Mouse (Mus musculus) monocyte, adult 5-6 weeks (primary cell): ENCODE measurements around the gene Tspyl1. TPM values are rescaled to one million over a fixed set of nuclear protein-coding genes. Genes with fewer than 3 reads are reported as not detected.

Experiments
- ATAC-seq: fragments of 153-309, 156-312 bp; replicated peaks from 2 replicates; pipeline ENCODE4 v1.8.0; 2017; ENCODE audit warnings: mild to moderate bottlenecking; ENCODE audit not compliant: low TSS enrichment, insufficient number of reproducible peaks, severe bottlenecking, poor library complexity, low FRiP score
- total RNA-seq: library from RNA; stranded (forward); fragments of 200-1000, 200-491, 200-594 nt; gene quantifications from 3 replicates; pipeline ENCODE4 v1.2.3, GENCODE M21; 2017

Gene Tspyl1
- total RNA-seq, 1 experiment from 2014 or later, result 91.2 TPM

DNA sequence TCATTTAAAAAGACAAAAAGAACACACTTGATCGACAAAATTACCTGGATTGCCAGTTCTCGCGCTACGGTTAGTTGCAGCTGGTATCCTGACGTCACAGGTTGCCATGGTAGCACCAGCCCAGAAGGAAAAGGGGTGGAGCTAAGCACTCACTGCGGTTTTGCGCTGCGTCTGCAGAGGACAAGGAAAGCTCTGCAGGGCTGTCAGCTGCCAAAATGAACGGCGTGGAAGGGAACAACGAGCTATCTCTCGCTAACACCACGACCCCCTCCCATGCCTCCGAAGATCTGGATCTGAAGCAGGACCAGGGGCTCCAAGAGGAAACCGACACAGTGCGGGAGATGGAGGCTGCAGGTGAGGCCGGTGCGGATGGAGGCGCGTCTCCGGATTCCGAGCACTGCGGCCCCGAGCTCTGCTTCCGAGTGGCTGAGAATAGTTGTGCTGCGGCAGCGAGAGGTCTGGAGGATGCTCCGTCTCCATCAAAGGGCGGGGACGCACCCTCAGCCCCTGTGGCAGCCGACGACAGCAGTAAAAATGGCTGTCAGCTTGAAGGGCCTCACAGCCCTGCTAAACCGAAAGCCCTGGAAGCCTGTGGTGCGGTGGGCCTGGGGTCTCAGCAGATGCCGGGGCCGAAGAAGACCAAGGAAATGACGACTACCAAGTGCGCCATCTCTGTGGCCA is 15.4 kb downstream of the Tspyl1 start, which contains the start of gene Tspyl4:
Gene Tspyl4 (plus strand): TSS at position 144 of the 681 bp plus-strand sequence.
- ATAC-seq, result peak; percentile 98

DNA sequence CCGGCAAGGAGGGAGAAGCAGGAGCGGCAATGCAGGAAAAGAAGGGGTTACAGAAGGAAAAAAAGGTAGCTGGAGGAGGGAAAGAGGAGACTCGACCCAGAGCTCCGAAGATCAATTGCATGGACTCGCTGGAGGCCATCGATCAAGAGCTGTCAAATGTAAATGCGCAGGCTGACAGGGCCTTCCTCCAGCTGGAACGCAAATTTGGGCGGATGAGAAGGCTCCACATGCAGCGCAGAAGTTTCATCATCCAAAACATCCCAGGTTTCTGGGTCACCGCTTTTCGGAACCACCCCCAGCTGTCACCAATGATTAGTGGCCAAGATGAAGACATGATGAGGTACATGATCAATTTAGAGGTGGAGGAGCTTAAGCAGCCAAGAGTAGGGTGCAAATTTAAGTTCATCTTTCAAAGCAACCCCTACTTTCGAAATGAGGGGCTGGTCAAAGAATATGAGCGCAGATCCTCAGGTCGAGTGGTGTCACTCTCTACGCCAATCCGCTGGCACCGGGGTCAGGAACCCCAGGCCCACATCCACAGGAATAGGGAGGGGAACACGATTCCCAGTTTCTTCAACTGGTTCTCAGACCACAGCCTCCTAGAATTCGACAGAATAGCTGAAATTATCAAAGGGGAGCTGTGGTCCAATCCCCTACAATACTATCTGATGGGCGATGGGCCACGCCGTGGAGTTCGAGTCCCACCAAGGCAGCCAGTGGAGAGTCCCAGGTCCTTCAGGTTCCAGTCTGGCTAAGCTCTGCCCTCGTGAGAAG is 16.2 kb downstream of the Tspyl1 start:
- ATAC-seq, result no peak

DNA sequence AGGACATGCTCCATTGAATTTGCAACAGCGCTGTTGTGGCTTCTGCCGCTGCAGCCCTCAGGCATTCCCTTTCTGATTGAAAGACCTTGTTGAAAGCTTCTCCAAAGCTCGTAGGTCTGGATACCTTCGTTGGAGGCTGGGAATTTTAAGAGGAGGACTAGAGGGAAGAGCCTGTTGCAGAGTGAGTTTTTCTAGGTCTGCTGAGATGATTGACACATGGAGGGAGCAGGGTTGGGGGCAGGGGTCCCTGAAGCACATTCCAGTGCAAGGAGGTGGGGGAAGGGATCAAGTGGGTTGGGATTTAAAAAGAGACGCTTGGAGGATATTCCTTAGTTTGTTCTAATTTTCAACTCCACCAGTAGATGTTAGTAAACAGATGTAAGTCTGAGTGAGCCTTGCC is 18.4 kb downstream of the Tspyl1 start:
- ATAC-seq, result no peak

DNA sequence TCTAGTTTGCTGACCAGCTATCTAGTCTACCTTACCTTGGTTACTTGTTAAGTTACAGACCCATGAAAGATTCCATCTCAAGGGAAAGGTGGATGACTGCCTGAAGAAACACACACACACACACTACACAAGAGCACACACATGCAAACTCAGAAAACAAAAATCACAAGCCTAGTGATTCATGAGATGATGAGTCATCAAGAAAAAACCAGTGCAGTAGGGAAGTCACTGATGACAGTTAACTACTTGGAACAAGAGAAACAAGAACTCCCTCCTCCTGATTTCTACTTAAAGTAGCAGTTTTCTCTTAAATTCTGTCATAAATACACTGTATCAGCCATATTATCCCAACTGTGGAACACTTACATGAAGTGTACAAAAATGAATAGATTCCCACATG is 25.1 kb downstream of the Tspyl1 start:
- ATAC-seq, result no peak

DNA sequence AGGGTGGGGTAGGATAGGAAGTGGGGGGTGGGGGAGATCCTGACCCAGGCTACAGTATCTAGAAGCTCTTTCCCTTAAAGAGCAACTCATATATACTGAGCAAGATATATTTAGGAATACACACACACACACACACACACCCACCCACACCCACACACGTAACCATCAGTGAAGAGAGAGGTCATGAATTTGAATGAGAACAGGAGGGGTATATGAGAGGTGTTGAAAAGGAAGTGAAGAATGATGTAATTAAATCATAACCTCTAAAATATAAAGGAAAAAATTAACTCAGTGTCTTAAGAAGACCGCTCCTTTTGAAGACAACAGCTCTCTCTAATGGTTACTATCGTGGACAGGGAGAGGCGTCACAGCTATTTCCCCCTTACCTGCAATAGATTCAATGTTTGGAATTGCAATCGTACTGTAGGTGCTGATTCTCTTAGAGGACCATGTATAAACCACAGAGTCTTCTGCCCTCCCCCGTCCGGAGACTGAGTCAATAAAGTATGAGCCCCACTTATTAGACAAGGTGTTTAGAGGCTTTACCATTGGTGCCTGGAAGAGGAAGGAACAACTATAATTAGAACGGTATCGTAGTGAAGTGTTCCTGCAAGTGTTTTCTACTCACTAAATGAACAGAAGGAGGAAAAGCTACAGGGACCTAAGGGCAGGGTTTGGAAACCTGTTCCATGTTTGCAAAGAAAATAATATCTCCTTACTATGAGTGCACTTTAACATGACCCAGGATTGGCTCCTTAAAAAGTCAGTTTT is 28.1 kb downstream of the Tspyl1 start:
- ATAC-seq, result no peak

DNA sequence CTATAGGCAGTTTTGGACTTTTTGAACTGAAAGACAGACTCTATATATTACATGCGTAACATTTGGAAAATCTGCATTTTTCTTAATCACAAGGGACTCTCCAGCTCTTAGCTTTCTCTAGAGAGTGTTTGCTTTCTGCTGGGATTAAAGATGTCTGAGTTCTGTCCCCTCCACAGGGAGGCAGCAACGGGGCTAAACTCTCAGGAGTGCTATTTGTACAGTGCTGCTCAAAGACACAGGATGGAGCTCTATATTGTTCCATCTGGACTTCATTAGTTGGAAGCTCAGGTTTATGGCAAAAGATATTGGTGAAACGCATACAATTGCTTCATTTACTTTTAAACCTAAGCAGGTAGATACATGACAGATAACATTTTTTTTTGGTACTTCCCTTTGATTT is 30.5 kb downstream of the Tspyl1 start:
- ATAC-seq, result no peak

DNA sequence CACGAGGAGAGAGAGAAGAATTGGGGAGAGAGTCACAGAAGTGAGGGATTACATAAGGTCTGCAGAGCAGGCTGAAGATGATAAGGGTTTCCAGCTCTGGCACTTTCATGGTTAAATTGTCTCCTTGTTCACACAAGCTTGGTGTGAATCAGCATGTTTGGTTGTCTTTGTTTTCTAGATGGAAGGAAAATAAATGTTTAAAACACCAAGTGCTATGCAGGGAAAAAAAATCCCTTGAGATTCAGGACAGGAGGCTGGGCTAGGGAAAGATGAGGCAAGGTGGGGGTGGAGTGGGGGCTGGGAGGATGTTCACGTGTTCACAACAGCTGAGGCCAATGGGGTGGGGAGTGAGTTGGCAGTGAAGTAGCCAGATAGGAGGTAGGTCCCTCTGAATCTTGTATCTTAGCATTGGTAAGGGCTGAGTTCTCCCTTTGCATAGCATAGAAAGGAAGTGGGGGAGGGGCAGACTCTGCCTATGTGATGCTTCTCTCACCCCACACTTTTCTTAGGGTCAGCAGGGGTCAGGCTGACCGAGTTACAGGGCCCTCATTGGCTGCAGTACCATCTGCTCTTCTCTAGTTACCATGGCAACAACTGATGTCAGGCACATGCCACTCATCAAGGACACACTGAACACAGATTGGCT is 34.7 kb downstream of the Tspyl1 start:
- no peak for ATAC-seq

DNA sequence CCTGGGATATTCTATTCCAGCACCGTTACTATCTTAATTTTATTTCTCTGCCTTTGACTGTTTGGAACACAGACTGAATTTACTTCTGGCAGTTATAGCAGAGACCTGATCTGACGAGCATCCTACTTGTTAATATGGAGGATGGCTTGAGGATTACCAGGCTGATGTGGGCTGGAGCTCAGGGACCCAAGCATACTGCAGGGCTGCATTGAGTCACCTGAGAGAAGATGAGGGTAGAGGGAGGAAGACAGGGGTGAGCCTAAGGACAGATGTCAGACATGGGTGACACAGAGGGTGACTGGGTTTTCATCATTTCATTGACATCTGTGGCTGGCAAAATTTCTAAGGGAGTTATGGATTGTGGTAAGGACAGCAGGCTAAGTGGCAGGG is 35.2 kb downstream of the Tspyl1 start:
- no peak for ATAC-seq

DNA sequence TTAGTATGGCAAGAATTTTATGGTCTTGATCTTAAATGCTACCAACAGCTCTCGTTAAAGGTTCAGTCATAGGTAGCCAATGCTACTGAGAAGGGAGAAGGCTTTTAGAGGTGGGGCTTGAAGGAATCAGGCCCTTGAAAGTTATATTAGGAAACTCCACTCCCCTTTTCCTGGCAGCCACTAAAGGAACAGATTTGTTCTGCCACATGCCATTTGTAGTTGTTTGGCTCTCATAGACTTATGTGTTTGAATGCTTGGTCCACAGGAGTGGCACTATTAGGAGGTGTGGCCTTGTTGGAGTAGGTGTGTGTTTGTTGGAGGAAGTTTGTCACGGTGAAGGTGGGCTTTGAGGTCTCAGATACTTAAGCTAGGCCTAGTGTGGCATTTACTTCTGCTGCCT is 38.8 kb downstream of the Tspyl1 start:
- ATAC-seq, result no peak

DNA sequence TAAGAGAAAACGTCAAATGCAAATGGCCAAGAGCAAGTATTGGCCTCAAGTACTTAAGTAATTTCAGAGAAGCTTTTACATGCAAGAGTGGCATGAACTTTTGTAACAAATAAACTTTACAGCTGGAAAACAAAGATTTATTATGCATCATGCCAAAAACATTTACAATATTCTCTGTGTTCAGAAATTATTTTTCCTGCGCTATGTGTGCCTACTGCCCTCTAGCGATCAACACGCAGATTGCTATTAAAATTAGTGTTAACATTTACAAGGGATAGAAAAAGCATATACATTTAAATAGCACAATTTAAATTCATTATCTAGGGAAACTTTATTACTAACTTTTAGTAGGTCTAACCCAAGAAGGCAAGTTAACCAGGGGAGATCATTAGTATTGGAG is 44.7 kb downstream of the Tspyl1 start:
- ATAC-seq, result no peak; the same call in 1 of the 2 replicates

DNA sequence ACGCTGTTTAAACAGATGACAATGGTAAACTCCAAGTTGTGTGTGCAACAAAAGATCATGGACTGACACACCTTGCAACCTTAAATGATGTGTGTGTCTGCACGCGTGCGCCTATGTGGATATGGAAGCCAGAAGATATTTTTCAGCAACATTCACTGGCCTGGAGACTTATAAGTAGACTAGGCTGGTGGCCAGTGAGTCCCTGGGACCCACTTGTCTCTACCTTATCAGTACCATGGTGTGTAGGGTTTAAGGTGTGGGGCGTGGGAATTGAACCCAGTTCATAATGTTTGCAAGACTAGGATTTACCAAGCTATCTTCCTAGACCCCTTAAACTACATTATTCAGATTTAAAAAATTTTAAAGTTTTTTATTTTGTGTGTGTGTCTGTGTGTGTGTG is 45.2 kb downstream of the Tspyl1 start:
- no peak; the same call in 1 of the 2 replicates for ATAC-seq

DNA sequence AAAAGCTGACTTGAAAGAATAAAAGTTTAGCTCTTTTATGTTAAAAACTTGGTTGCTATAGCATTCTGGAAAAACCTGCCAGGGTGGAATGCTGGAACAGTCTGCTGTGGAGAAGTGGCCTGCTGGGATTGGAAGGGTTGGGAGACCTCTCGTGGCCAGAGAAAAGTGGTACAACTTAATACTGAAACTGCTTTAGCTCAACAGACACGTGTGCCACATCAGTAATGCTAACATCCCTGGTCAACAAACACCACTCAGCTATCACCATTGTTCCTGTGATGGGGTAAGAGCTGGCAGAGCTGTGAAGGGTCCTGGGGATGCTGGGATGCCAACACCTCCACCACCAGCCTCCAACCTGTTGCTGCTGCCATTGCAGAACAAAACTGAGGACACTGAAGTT is 46.3 kb downstream of the Tspyl1 start:
- ATAC-seq, result no peak

Other genes with a start within 250 kb of the Tspyl1 start
- not detected in 3 replicates for gene Trappc3l, start 244.6 kb upstream of the Tspyl1 start, total RNA-seq
- gene Calhm4, start 237.9 kb upstream of the Tspyl1 start, total RNA-seq, result not detected in 3 replicates
- not detected in 3 replicates for gene Calhm5, start 185.7 kb upstream of the Tspyl1 start, total RNA-seq
- 23.3 to 41.0 TPM (median 24.7 TPM) in 3 replicates for gene Calhm6, start 154.2 kb upstream of the Tspyl1 start, total RNA-seq
- 52.8 to 55.4 TPM (median 53.9 TPM) in 3 replicates for gene Dse, start 74.5 kb upstream of the Tspyl1 start, total RNA-seq
- gene Tspyl4, start 15.3 kb downstream of the Tspyl1 start, total RNA-seq, result 6.7 to 13.1 TPM (median 8.1 TPM) in 3 replicates
- gene Col10a1, start 107.8 kb downstream of the Tspyl1 start, total RNA-seq, result not detected in 3 replicates
- 38.7 to 42.3 TPM (median 40.4 TPM) in 3 replicates for gene Nt5dc1, start 136.4 kb downstream of the Tspyl1 start, total RNA-seq
- gene Frk, start 201.2 kb downstream of the Tspyl1 start, total RNA-seq, result not detected in 3 replicates